Mouse (Mus musculus) spleen, adult 2 months (tissue): ENCODE data around the gene Tcte2.

Source experiments
- CTCF ChIP-seq: fragments of 200-500 bp; IDR thresholded peaks from 2 replicates; pipeline ENCODE4 v1.5.1; 2011; ENCODE audit warnings: mild to moderate bottlenecking, inconsistent platforms; ENCODE audit not compliant: insufficient read depth, insufficient read length, insufficient replicate concordance; ENCODE audit errors: extremely low read depth
- POLR2A ChIP-seq: fragments of 200-500 bp; IDR thresholded peaks from 2 replicates; pipeline ENCODE4 v1.6.1; 2011; ENCODE audit warnings: low read depth, low read length, inconsistent platforms

- TF ChIP-seq CTCF: no peak
- TF ChIP-seq POLR2A: no peak
Measured at GRCm38 (mm10) chr17:13663386-13664166, 98.0 kb downstream of the Tcte2 start.
